Mouse (Mus musculus): ENCODE measurements around the gene Arhgap17.

- TF ChIP-seq CTCF (IDR thresholded peaks at IDR 0.05; ENCODE audit: low read depth), result no peak
- TF ChIP-seq EP300 (IDR thresholded peaks at IDR 0.05; ENCODE audit: low read depth), result no peak
Observed at GRCm38 (mm10) chr7:123356158-123356557, 13.6 kb downstream of the Arhgap17 start.

Data from liver, postnatal 0 days (tissue).